Mouse (Mus musculus) stomach, postnatal 0 days (tissue): ENCODE data around the gene Thrsp. TPM values are rescaled to one million over a fixed set of nuclear protein-coding genes. Genes with fewer than 3 reads are reported as not detected.
"Not testable (repeated sequence)": the region's sequence is repeated elsewhere in the genome, so short reads cannot be mapped to it uniquely, and the experiment has no call there.

Source experiments
- ATAC-seq: fragments of 200-750 bp; cut with Nextera tagmentation; 2 replicates; pipeline ENCODE4 v1.8.0; 2017; ENCODE audit not compliant: low FRiP score, low TSS enrichment
- DNase-seq: peaks from one replicate; pipeline ENCODE4 v3.0.0-alpha.2; 2016; ENCODE audit warnings: low spot score
- H3K27ac ChIP-seq: fragments of 300-500 bp; sonication (generic); replicated peaks from 2 replicates; pipeline ENCODE4 v1.5.1; 2014; ENCODE audit warnings: mild to moderate bottlenecking, control low read depth
- H3K27me3 ChIP-seq: fragments of 300-500 bp; sonication (generic); 2 replicates; pipeline ENCODE4 v1.6.1; 2014; ENCODE audit warnings: low read length; ENCODE audit not compliant: control insufficient read depth, insufficient read depth
- H3K36me3 ChIP-seq: fragments of 300-500 bp; sonication (generic); 2 replicates; pipeline ENCODE4 v1.6.1; 2014; ENCODE audit warnings: low read length, mixed read lengths; ENCODE audit not compliant: control insufficient read depth, insufficient read depth
- H3K4me1 ChIP-seq: fragments of 300-500 bp; sonication (generic); replicated peaks from 2 replicates; pipeline ENCODE4 v1.6.1; 2014; ENCODE audit warnings: antibody characterized with exemption; ENCODE audit not compliant: control insufficient read depth, insufficient read depth
- H3K4me2 ChIP-seq: fragments of 300-500 bp; sonication (generic); replicated peaks from 2 replicates; pipeline ENCODE4 v1.6.1; 2014; ENCODE audit warnings: low read depth, mild to moderate bottlenecking, control low read depth, moderate library complexity
- H3K4me3 ChIP-seq: fragments of 300-500 bp; sonication (generic); 2 replicates; pipeline ENCODE4 v1.5.1; 2014; ENCODE audit warnings: low read depth, low read length, control low read depth
- H3K9ac ChIP-seq: fragments of 300-500 bp; sonication (generic); 2 replicates; pipeline ENCODE4 v1.6.1; 2014; ENCODE audit warnings: mild to moderate bottlenecking, low read length, control low read depth, mixed read lengths
- H3K9me3 ChIP-seq: fragments of 300-500 bp; sonication (generic); 2 replicates; pipeline ENCODE4 v1.6.1; 2016; ENCODE audit warnings: low read length; ENCODE audit not compliant: control insufficient read depth
- CTCF ChIP-seq: IDR thresholded peaks from 2 replicates; pipeline ENCODE4 v1.5.1; 2016; ENCODE audit warnings: antibody characterized with exemption, low read depth, mild to moderate bottlenecking, moderate library complexity
- EP300 ChIP-seq: optimal IDR thresholded peaks from 2 replicates; pipeline ENCODE3; 2016; ENCODE audit warnings: antibody characterized with exemption
- WGBS: fragments of 180-500 bp; shearing (Covaris S2); extraction: QIAGEN DNeasy Blood & Tissue Kit; methylation state at CpG from one replicate; pipeline ENCODE4 v1.1.7; 2014; 5-methylcytosine and 5-hydroxymethylcytosine counted together
- polyA plus RNA-seq: library from polyadenylated mRNA; unstranded; fragments of >200 nt; fragmentation: Nextera tagmentation; extraction: Ambion mirVana; gene quantifications from 2 replicates; pipeline ENCODE4 v1.2.1, GENCODE M21; 2015

Gene Thrsp
- polyA plus RNA-seq = 1.4 and 1.5 TPM in 2 replicates

- Histone ChIP-seq H3K27me3 (no peaks in the 10 kb centered on the region), H3K36me3 (no peaks in the 10 kb centered on the region), H3K4me2 (peak within 1 kb of the TSS; percentile 8; the same call in 1 of the 2 replicates), H3K27ac (no peak within 1 kb of the TSS), H3K9ac (no peak within 1 kb of the TSS), H3K4me3 (no peak within 1 kb of the TSS), H3K4me1 (no peaks in the 10 kb centered on the region; the same call in 1 of the 2 replicates), H3K9me3 (no peaks in the 10 kb centered on the region)
- 68% methylated on average over 25 of the region's 25 CpGs for WGBS
- TF ChIP-seq EP300 = no peak
- no peak for TF ChIP-seq CTCF
- DNase-seq (no peak), ATAC-seq (no peak; the same call in 1 of the 2 replicates)
Observed at GRCm38 (mm10) chr7:97416906-97417777, at the start of gene Thrsp. Thrsp (minus strand) TSS chr7:97417730.

GRCm38 (mm10) chr7:97455577-97455976, 38.0 kb upstream of the Thrsp start:
- ATAC-seq = no peak
- WGBS = 72% methylated on average over 3 of the region's 3 CpGs

GRCm38 (mm10) chr7:97454795-97455194, 37.3 kb upstream of the Thrsp start:
- TF ChIP-seq EP300 = no peak
- TF ChIP-seq CTCF = no peak
- H3K36me3 ChIP-seq = peaks cover 4% of the 10 kb centered on the region; the same call in 1 of the 2 replicates
- H3K9ac ChIP-seq = no peak overlapping the region
- peak overlapping the region; percentile 40 for H3K27ac ChIP-seq
- ATAC-seq (peak; percentile 89), DNase-seq (peak; percentile 63)
- WGBS = 77% methylated on average over 10 of the region's 10 CpGs
- H3K4me1 ChIP-seq = no peaks in the 10 kb centered on the region
- no peak overlapping the region for H3K4me3 ChIP-seq
- H3K27me3 ChIP-seq = no peaks in the 10 kb centered on the region
- no peaks in the 10 kb centered on the region for H3K9me3 ChIP-seq
- peak overlapping the region; percentile 20; the same call in 1 of the 2 replicates for H3K4me2 ChIP-seq

More at GRCm38 (mm10) chr7:97455577-97455976, 38.0 kb upstream of the Thrsp start:
- Histone ChIP-seq H3K4me3 (no peak overlapping the region), H3K36me3 (peaks cover 4% of the 10 kb centered on the region; the same call in 1 of the 2 replicates), H3K9ac (peak overlapping the region; percentile 31; the same call in 1 of the 2 replicates), H3K27me3 (no peaks in the 10 kb centered on the region), H3K9me3 (no peaks in the 10 kb centered on the region), H3K4me1 (no peaks in the 10 kb centered on the region), H3K27ac (no peak overlapping the region), H3K4me2 (peak overlapping the region; percentile 11; the same call in 1 of the 2 replicates)
- DNase-seq = no peak
- TF ChIP-seq EP300 = no peak
- no peak for TF ChIP-seq CTCF

- H3K9ac ChIP-seq = peak overlapping the region; percentile 72
- peak overlapping the region; percentile 53 for H3K4me3 ChIP-seq
- H3K4me1 ChIP-seq = no peaks in the 10 kb centered on the region
- WGBS = 2% methylated on average over 27 of the region's 27 CpGs
- peaks cover 4% of the 10 kb centered on the region; the same call in 1 of the 2 replicates for H3K36me3 ChIP-seq
- no peaks in the 10 kb centered on the region for H3K27me3 ChIP-seq
- H3K9me3 ChIP-seq = no peaks in the 10 kb centered on the region
- DNase-seq (peak; percentile 68), ATAC-seq (peak; percentile 82)
- no peak for TF ChIP-seq CTCF
- TF ChIP-seq EP300 = no peak
- peak overlapping the region; percentile 91 for H3K27ac ChIP-seq
- peak overlapping the region; percentile 92 for H3K4me2 ChIP-seq
Observed at GRCm38 (mm10) chr7:97453141-97453921, 35.8 kb upstream of the Thrsp start.

GRCm38 (mm10) chr7:97452196-97452595, 34.7 kb upstream of the Thrsp start:
- Histone ChIP-seq H3K4me1 (no peaks in the 10 kb centered on the region; the same call in 1 of the 2 replicates), H3K27ac (peak overlapping the region; percentile 91), H3K36me3 (no peaks in the 10 kb centered on the region), H3K27me3 (no peaks in the 10 kb centered on the region), H3K4me3 (no peak overlapping the region), H3K9ac (no peak overlapping the region), H3K4me2 (peak overlapping the region; percentile 92; the same call in 1 of the 2 replicates), H3K9me3 (no peaks in the 10 kb centered on the region)
- 62% methylated on average over 6 of the region's 6 CpGs for WGBS
- TF ChIP-seq CTCF (no peak), EP300 (no peak)
- ATAC-seq = peak; percentile 21; the same call in 1 of the 2 replicates
- peak; percentile 51 for DNase-seq

- H3K4me3 ChIP-seq, H3K27me3 ChIP-seq, H3K9me3 ChIP-seq, ATAC-seq, H3K9ac ChIP-seq, H3K4me2 ChIP-seq, DNase-seq, H3K36me3 ChIP-seq, H3K4me1 ChIP-seq: not testable (repeated sequence)
- 32% methylated on average over 2 of the region's 2 CpGs for WGBS
- H3K27ac ChIP-seq = 0 out of 2 replicates have a peak within 1 kb of the TSS, but pooled peaks have one; percentile 91
Observed at GRCm38 (mm10) chr7:97451023-97451422, 33.5 kb upstream of the Thrsp start, which contains the start of gene Kctd14. Kctd14 (plus strand) TSS chr7:97451323.
